Mouse (Mus musculus) MEL (cell line): ENCODE measurements around the gene Rsph10b. TPM values are rescaled to one million over a fixed set of nuclear protein-coding genes. Genes with fewer than 3 reads are reported as not detected.

Experiments used
- DNase-seq: peaks from one replicate; pipeline ENCODE4 v3.0.0; 2011; ENCODE audit warnings: low read depth, low spot score
- H3K27ac ChIP-seq: 2 replicates; pipeline ENCODE4 v1.5.1; 2012; ENCODE audit warnings: low read depth, mild to moderate bottlenecking, control low read depth, low read length, moderate library complexity; ENCODE audit not compliant: control insufficient read depth
- H3K27me3 ChIP-seq, 2 experiments: fragments of 150-350 bp in 1 of 2; sonication (generic) in 1 of 2; 2 replicates each; pipeline ENCODE4 v1.6.1; 2012; ENCODE audit warnings: low read length in 2 of 2, mild to moderate bottlenecking in 2 of 2, improper control_type of control experiment in 1 of 2, moderate library complexity in 1 of 2; ENCODE audit not compliant: insufficient read depth in 2 of 2, control insufficient read depth in 1 of 2
- H3K36me3 ChIP-seq, 2 experiments: 2 replicates each; pipeline ENCODE4 v1.6.1; 2012 to 2014; ENCODE audit warnings: low read length in 2 of 2, improper control_type of control experiment in 1 of 2, inconsistent platforms in 1 of 2, mild to moderate bottlenecking in 1 of 2; ENCODE audit not compliant: insufficient read depth in 2 of 2, control insufficient read depth in 1 of 2
- H3K4me1 ChIP-seq, 2 experiments: fragments of 150-350 bp in 1 of 2; sonication (generic) in 1 of 2; 2 replicates each; pipeline ENCODE4 v1.6.1; 2012; ENCODE audit warnings: low read length in 2 of 2, improper control_type of control experiment in 1 of 2, mild to moderate bottlenecking in 1 of 2; ENCODE audit not compliant: insufficient read depth in 2 of 2, control insufficient read depth in 1 of 2
- H3K4me3 ChIP-seq, 2 experiments: fragments of 150-350 bp in 1 of 2; sonication (generic) in 1 of 2; 2 replicates each; pipeline ENCODE4 v1.5.1; 2012; ENCODE audit warnings: low read depth in 2 of 2, low read length in 2 of 2, mild to moderate bottlenecking in 2 of 2, moderate library complexity in 2 of 2, control low read depth in 1 of 2, improper control_type of control experiment in 1 of 2; ENCODE audit not compliant: control insufficient read depth in 1 of 2, insufficient read depth in 1 of 2
- H3K79me2 ChIP-seq: 2 replicates; pipeline ENCODE4 v1.6.1; 2012; ENCODE audit warnings: mild to moderate bottlenecking, low read length, moderate library complexity; ENCODE audit not compliant: control insufficient read depth, poor library complexity, insufficient read depth
- H3K9ac ChIP-seq: 2 replicates; pipeline ENCODE4 v1.6.1; 2012; ENCODE audit warnings: low read depth, mild to moderate bottlenecking, control low read depth, low read length, moderate library complexity; ENCODE audit not compliant: control insufficient read depth, poor library complexity, severe bottlenecking
- H3K9me3 ChIP-seq: fragments of 150-350 bp; sonication (generic); replicated peaks from 2 replicates; pipeline ENCODE4 v1.6.1; 2012; ENCODE audit warnings: mild to moderate bottlenecking, low read length, improper control_type of control experiment, moderate library complexity; ENCODE audit not compliant: insufficient read depth
- BHLHE40 ChIP-seq: IDR thresholded peaks from 2 replicates; pipeline ENCODE4 v1.6.1; 2012; ENCODE audit warnings: low read depth, mild to moderate bottlenecking, inconsistent platforms, low read length, improper control_type of control experiment, borderline replicate concordance
- CHD2 ChIP-seq: IDR thresholded peaks from 2 replicates; pipeline ENCODE4 v1.6.1; 2011; ENCODE audit warnings: low read length, improper control_type of control experiment
- E2F4 ChIP-seq: IDR thresholded peaks from 2 replicates; pipeline ENCODE4 v1.6.1; 2011; ENCODE audit warnings: low read depth, low read length, improper control_type of control experiment, borderline replicate concordance
- EP300 ChIP-seq, 2 experiments: IDR thresholded peaks; 2 replicates each; pipeline ENCODE4 v1.6.1; 2011; ENCODE audit warnings: improper control_type of control experiment in 2 of 2, low read length in 2 of 2, low read depth in 1 of 2, mild to moderate bottlenecking in 1 of 2
- ETS1 ChIP-seq: IDR thresholded peaks from 2 replicates; pipeline ENCODE4 v1.6.1; 2012; ENCODE audit warnings: low read depth, mild to moderate bottlenecking, inconsistent platforms, low read length, improper control_type of control experiment, moderate library complexity
- GABPA ChIP-seq: IDR thresholded peaks from 2 replicates; pipeline ENCODE4 v1.6.1; 2012; ENCODE audit warnings: low read depth, mild to moderate bottlenecking, inconsistent platforms, low read length, improper control_type of control experiment, moderate library complexity
- JUND ChIP-seq: IDR thresholded peaks from 2 replicates; pipeline ENCODE4 v1.6.1; 2011; ENCODE audit warnings: low read depth, mild to moderate bottlenecking, improper control_type of control experiment, low read length
- KAT2A ChIP-seq: conservative IDR thresholded peaks from 2 replicates; pipeline ENCODE4 v1.6.1; 2012; ENCODE audit warnings: low read depth, low read length, improper control_type of control experiment, inconsistent platforms
- MAFK ChIP-seq: IDR thresholded peaks from 2 replicates; pipeline ENCODE4 v1.6.1; 2011; ENCODE audit warnings: low read depth, mild to moderate bottlenecking, low read length, improper control_type of control experiment, borderline replicate concordance
- MAZ ChIP-seq: IDR thresholded peaks from 2 replicates; pipeline ENCODE4 v1.6.1; 2012; ENCODE audit warnings: low read depth, mild to moderate bottlenecking, inconsistent platforms, low read length, improper control_type of control experiment
- MEF2A ChIP-seq: IDR thresholded peaks from 2 replicates; pipeline ENCODE4 v1.6.1; 2014; ENCODE audit warnings: low read depth, mild to moderate bottlenecking, inconsistent platforms, low read length, improper control_type of control experiment; ENCODE audit not compliant: poor library complexity, insufficient replicate concordance, severe bottlenecking; ENCODE audit errors: extremely low read depth
- MXI1 ChIP-seq: IDR thresholded peaks from 2 replicates; pipeline ENCODE4 v1.6.1; 2011; ENCODE audit warnings: mild to moderate bottlenecking, low read depth, low read length, improper control_type of control experiment
- MYC ChIP-seq: IDR thresholded peaks from 2 replicates; pipeline ENCODE4 v1.6.1; 2011; ENCODE audit warnings: low read depth, mild to moderate bottlenecking, low read length, improper control_type of control experiment, moderate library complexity
- NELFE ChIP-seq: IDR thresholded peaks from 2 replicates; pipeline ENCODE4 v1.6.1; 2011; ENCODE audit warnings: low read depth, low read length, improper control_type of control experiment
- NRF1 ChIP-seq: IDR thresholded peaks from 2 replicates; pipeline ENCODE4 v1.6.1; 2014; ENCODE audit warnings: low read depth, mild to moderate bottlenecking, inconsistent platforms, low read length, improper control_type of control experiment, moderate library complexity; ENCODE audit not compliant: poor library complexity, insufficient read depth, severe bottlenecking
- POLR2AphosphoS2 ChIP-seq: IDR thresholded peaks from 2 replicates; pipeline ENCODE4 v1.6.1; 2011; ENCODE audit warnings: low read length, improper control_type of control experiment
- RCOR1 ChIP-seq: IDR thresholded peaks from 2 replicates; pipeline ENCODE4 v1.6.1; 2012; ENCODE audit warnings: low read depth, mild to moderate bottlenecking, inconsistent platforms, low read length, improper control_type of control experiment
- SIN3A ChIP-seq: IDR thresholded peaks from 2 replicates; pipeline ENCODE4 v1.6.1; 2012; ENCODE audit warnings: low read length, improper control_type of control experiment, inconsistent platforms
- SMC3 ChIP-seq: IDR thresholded peaks from 2 replicates; pipeline ENCODE4 v1.6.1; 2011; ENCODE audit warnings: low read depth, low read length, improper control_type of control experiment
- TBP ChIP-seq: IDR thresholded peaks from 2 replicates; pipeline ENCODE4 v1.8.0; 2011; ENCODE audit warnings: low read depth, low read length, improper control_type of control experiment
- UBTF ChIP-seq: IDR thresholded peaks from 2 replicates; pipeline ENCODE4 v1.6.1; 2012; ENCODE audit warnings: low read depth, mild to moderate bottlenecking, inconsistent platforms, low read length, improper control_type of control experiment, moderate library complexity, borderline replicate concordance; ENCODE audit not compliant: insufficient read depth
- USF1 ChIP-seq: IDR thresholded peaks from 2 replicates; pipeline ENCODE4 v1.6.1; 2014; ENCODE audit warnings: low read depth, mild to moderate bottlenecking, inconsistent platforms, low read length, improper control_type of control experiment, moderate library complexity
- USF2 ChIP-seq, 2 experiments: IDR thresholded peaks; 2 replicates each; pipeline ENCODE4 v1.6.1; 2011 to 2012; ENCODE audit warnings: improper control_type of control experiment in 2 of 2, low read length in 2 of 2, borderline replicate concordance in 1 of 2, inconsistent platforms in 1 of 2, low read depth in 1 of 2, mild to moderate bottlenecking in 1 of 2; ENCODE audit not compliant: insufficient read depth in 1 of 2
- ZC3H11A ChIP-seq: IDR thresholded peaks from 2 replicates; pipeline ENCODE4 v1.6.1; 2012; ENCODE audit warnings: low read depth, mild to moderate bottlenecking, inconsistent platforms, low read length, improper control_type of control experiment
- ZKSCAN1 ChIP-seq: IDR thresholded peaks from 2 replicates; pipeline ENCODE4 v1.6.1; 2012; ENCODE audit warnings: low read depth, mild to moderate bottlenecking, inconsistent platforms, low read length, improper control_type of control experiment, moderate library complexity
- ZMIZ1 ChIP-seq: IDR thresholded peaks from 2 replicates; pipeline ENCODE4 v1.6.1; 2012; ENCODE audit warnings: low read depth, mild to moderate bottlenecking, inconsistent platforms, low read length, improper control_type of control experiment, moderate library complexity
- polyA plus RNA-seq, 2 experiments: library from polyadenylated mRNA; stranded (reverse) in 1 of 2; unstranded in 1 of 2; fragments of >175 nt in 1 of 2; fragments of >200 nt in 1 of 2; gene quantifications; 2 replicates each; pipeline versions ENCODE4 v1.2.1 to v1.2.4; 2012; ENCODE audit warnings: low replicate concordance in 2 of 2, low read depth in 1 of 2; ENCODE audit not compliant: insufficient read length in 2 of 2, insufficient read depth in 1 of 2, missing spikeins in 1 of 2
- total RNA-seq: library from RNA; depleted of rRNA; stranded (reverse); fragments of 300-350 nt; gene quantifications from 2 replicates; pipeline ENCODE4 v1.2.3, GENCODE M21; 2012; rRNA removed

Gene Rsph10b
- total RNA-seq (0.04 TPM in 1 of 2 replicates, not detected in the other), polyA plus RNA-seq (under 1 TPM in 1 of 2 experiments, not detected in 1; 0.17 TPM)

DNA sequence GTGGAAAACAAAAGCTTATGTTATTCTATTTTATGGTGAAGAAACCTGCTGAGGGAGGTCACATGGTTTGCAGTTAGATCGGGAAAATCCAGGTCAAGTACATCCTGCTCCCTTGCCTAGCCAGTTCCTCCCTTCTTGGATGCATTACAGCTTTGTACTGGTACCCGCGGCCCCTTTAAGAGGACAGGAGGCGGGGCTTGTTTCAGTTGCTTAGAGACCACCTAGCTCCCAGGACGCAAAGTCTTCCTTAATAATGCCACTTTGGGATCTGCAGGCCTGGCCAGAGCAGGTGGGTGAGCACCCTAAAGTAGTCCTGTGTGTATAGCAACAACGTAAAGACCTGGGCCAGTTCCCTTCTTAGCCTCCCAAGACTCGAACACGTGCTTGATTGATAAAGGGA lies at the start of gene Rsph10b:
Rsph10b (plus strand) TSS at position 205 of the 400 bp plus-strand sequence.
- Histone ChIP-seq H3K27ac (no peak within 1 kb of the TSS), H3K9ac (no peak within 1 kb of the TSS), H3K4me1 (no peaks in the 10 kb centered on the region), H3K9me3 (no peaks in the 10 kb centered on the region), H3K27me3 (no peaks in the 10 kb centered on the region), H3K4me3 (no peak within 1 kb of the TSS), H3K36me3 (peaks cover 0 to 3% of the 10 kb centered on the region in 2 experiments; a peak in 1 of 4 replicates), H3K79me2 (no peaks in the 10 kb centered on the region)
- no peak for DNase-seq
- TF ChIP-seq MEF2A (no peak), MYC (no peak), MXI1 (no peak), CHD2 (no peak), TBP (no peak), ZKSCAN1 (no peak), UBTF (no peak), BHLHE40 (no peak), NRF1 (no peak), POLR2AphosphoS2 (no peak), USF2 (IDR thresholded peaks at IDR 0.05; ENCODE audit: borderline replicate concordance in 1 of 2, insufficient read depth in 1 of 2, low read depth in 1 of 2, low read length in 2 of 2) (no peak), USF1 (no peak), ETS1 (no peak), MAFK (no peak), SIN3A (no peak), ZMIZ1 (no peak), EP300 (IDR thresholded peaks at IDR 0.05; ENCODE audit: low read depth in 1 of 2, low read length in 2 of 2) (no peak), MAZ (no peak), NELFE (no peak), ZC3H11A (no peak)

- H3K4me3 ChIP-seq: no peak overlapping the region
- TF ChIP-seq USF1: no peak
- no peak for TF ChIP-seq UBTF
- TF ChIP-seq TBP: no peak
- no peak for TF ChIP-seq BHLHE40
- TF ChIP-seq RCOR1: no peak
- TF ChIP-seq SMC3: no peak
- no peak for TF ChIP-seq POLR2AphosphoS2
- no peak for TF ChIP-seq KAT2A
- no peak for TF ChIP-seq NRF1
- TF ChIP-seq EP300 (IDR thresholded peaks at IDR 0.05; ENCODE audit: low read depth in 1 of 2, low read length in 2 of 2): no peak
- no peak for TF ChIP-seq E2F4
- no peak for TF ChIP-seq GABPA
- no peak for TF ChIP-seq ETS1
- no peak for TF ChIP-seq ZKSCAN1
- TF ChIP-seq JUND: no peak
- TF ChIP-seq, all 39 proteins: peak for 0
- Histone ChIP-seq H3K9ac (no peak overlapping the region), H3K27ac (no peak overlapping the region), H3K27me3 (no peaks in the 10 kb centered on the region), H3K9me3 (no peaks in the 10 kb centered on the region), H3K36me3 (peaks cover 0 to 15% of the 10 kb centered on the region in 2 experiments; a peak in 2 of 4 replicates), H3K79me2 (no peaks in the 10 kb centered on the region), H3K4me1 (no peaks in the 10 kb centered on the region)
- DNase-seq: no peak
Observed at GRCm38 (mm10) chr5:143885274-143885673, 47.6 kb upstream of the Rsph10b start.
